In genomic region chr11:112811152-112811871, GRCm38 (mm10) we compare ENCODE assay signal across 8 mouse cellular contexts. TPM values are rescaled to one million over a fixed set of nuclear protein-coding genes. Genes with fewer than 3 reads are reported as not detected.
DNase-seq lines count a peak whose midpoint lies in the region; ATAC-seq lines count a peak whose summit lies in the region.

No protein-coding gene starts in this region.

- peak; percentile 11 for DNase-seq in cerebellum, adult 11-12 months
- DNase-seq in cerebellum, adult 11 months, result no peak
- peak; percentile 78 to 83 for DNase-seq in adrenal gland, postnatal 36 days
- peak; percentile 54 for DNase-seq in layer of hippocampus, adult 11-12 months (ENCODE audit: low spot score)
- peak; percentile 78 for DNase-seq in mesoderm, embryonic 11.5 days (ENCODE audit: low read depth, low spot score)
- DNase-seq in telencephalon, adult 2 months (ENCODE audit: low read depth, low spot score), result peak; percentile 40
- no peak for DNase-seq in spleen, postnatal 10 days (ENCODE audit: low spot score in 2 of 2)

- peak; percentile 95 for ATAC-seq in frontal cortex, adult (ENCODE audit: low TSS enrichment)

RNA-seq across cellular contexts. Expression of gene Sox9, which starts 29.3 kb away (rescaled TPM):
- 1 to 10 TPM; 1.1 to 1.9 TPM for total RNA-seq in adrenal gland, postnatal 36 days (2021)

Comparison
In these comparisons a context has a peak if more than half of its experiments do, and no peak if none do; other contexts are left out.
1. DNase-seq: peak in cerebellum, adult 11-12 months (single experiment), adrenal gland, postnatal 36 days (2 of 2), layer of hippocampus, adult 11-12 months (single experiment), mesoderm, embryonic 11.5 days (single experiment) and telencephalon, adult 2 months (single experiment); none in cerebellum, adult 11 months (single experiment) and spleen, postnatal 10 days (0 of 2).